Mouse (Mus musculus) adrenal gland, adult 8-10 months (tissue): ENCODE results near the gene Rasgef1b. TPM values are rescaled to one million over a fixed set of nuclear protein-coding genes. Genes with fewer than 3 reads are reported as not detected.

Source experiments
- DNase-seq: peaks from one replicate; pipeline ENCODE4 v3.0.0; 2022
- total RNA-seq, 4 experiments: library from RNA; stranded (reverse); gene quantifications; 2 replicates each; pipeline ENCODE4 v1.2.4; 2022

Gene Rasgef1b
- total RNA-seq: 10 to 100 TPM in 3 of 4 experiments, 1 to 10 TPM in 1; 9.8 to 14.6 (median 11.0) TPM

- DNase-seq: peak; percentile 42
Measured at GRCm38 (mm10) chr5:99728649-99729212, at the start of gene Rasgef1b. Rasgef1b (minus strand) TSS chr5:99729065.

GRCm38 (mm10) chr5:99775342-99775741 lies 46.5 kb upstream of the Rasgef1b start:
- no peak for DNase-seq

- no peak for DNase-seq
Measured at GRCm38 (mm10) chr5:99773265-99773664, 44.4 kb upstream of the Rasgef1b start.

GRCm38 (mm10) chr5:99764246-99764645 lies 35.4 kb upstream of the Rasgef1b start:
- no peak for DNase-seq

- DNase-seq: no peak
Measured at GRCm38 (mm10) chr5:99758859-99759258, 30.0 kb upstream of the Rasgef1b start.

- no peak for DNase-seq
Measured at GRCm38 (mm10) chr5:99753843-99754242, 25.0 kb upstream of the Rasgef1b start.

GRCm38 (mm10) chr5:99753368-99753767 lies 24.5 kb upstream of the Rasgef1b start:
- DNase-seq: no peak

GRCm38 (mm10) chr5:99752670-99753231 lies 23.9 kb upstream of the Rasgef1b start:
- DNase-seq: no peak

- no peak for DNase-seq
Measured at GRCm38 (mm10) chr5:99748417-99748816, 19.6 kb upstream of the Rasgef1b start.

- DNase-seq: no peak
Measured at GRCm38 (mm10) chr5:99746087-99746486, 17.2 kb upstream of the Rasgef1b start.

GRCm38 (mm10) chr5:99742874-99743273 lies 14.0 kb upstream of the Rasgef1b start:
- no peak for DNase-seq

- no peak for DNase-seq
Measured at GRCm38 (mm10) chr5:99742056-99742455, 13.2 kb upstream of the Rasgef1b start.

GRCm38 (mm10) chr5:99737937-99738727 lies 9.3 kb upstream of the Rasgef1b start:
- DNase-seq: no peak

GRCm38 (mm10) chr5:99729931-99730330 lies 1.1 kb upstream of the Rasgef1b start:
- no peak for DNase-seq

- DNase-seq: no peak
Measured at GRCm38 (mm10) chr5:99729361-99729882, 557 bp upstream of the Rasgef1b start.

GRCm38 (mm10) chr5:99728027-99728451 lies 826 bp downstream of the Rasgef1b start:
- no peak for DNase-seq

GRCm38 (mm10) chr5:99723941-99724340 lies 4.9 kb downstream of the Rasgef1b start:
- no peak for DNase-seq

GRCm38 (mm10) chr5:99722310-99722709 lies 6.6 kb downstream of the Rasgef1b start:
- no peak for DNase-seq

GRCm38 (mm10) chr5:99720554-99720953 lies 8.3 kb downstream of the Rasgef1b start:
- DNase-seq: no peak

GRCm38 (mm10) chr5:99717917-99718316 lies 10.9 kb downstream of the Rasgef1b start:
- no peak for DNase-seq

- DNase-seq: no peak
Measured at GRCm38 (mm10) chr5:99715281-99715744, 13.6 kb downstream of the Rasgef1b start.

- DNase-seq: no peak
Measured at GRCm38 (mm10) chr5:99711947-99712346, 16.9 kb downstream of the Rasgef1b start.

- DNase-seq: no peak
Measured at GRCm38 (mm10) chr5:99708706-99709105, 20.2 kb downstream of the Rasgef1b start.
